Mouse (Mus musculus): ENCODE data around the gene Tph2.
"Not testable (repeated sequence)": the region's sequence is repeated elsewhere in the genome, so short reads cannot be mapped to it uniquely, and the experiment has no call there.

DNA sequence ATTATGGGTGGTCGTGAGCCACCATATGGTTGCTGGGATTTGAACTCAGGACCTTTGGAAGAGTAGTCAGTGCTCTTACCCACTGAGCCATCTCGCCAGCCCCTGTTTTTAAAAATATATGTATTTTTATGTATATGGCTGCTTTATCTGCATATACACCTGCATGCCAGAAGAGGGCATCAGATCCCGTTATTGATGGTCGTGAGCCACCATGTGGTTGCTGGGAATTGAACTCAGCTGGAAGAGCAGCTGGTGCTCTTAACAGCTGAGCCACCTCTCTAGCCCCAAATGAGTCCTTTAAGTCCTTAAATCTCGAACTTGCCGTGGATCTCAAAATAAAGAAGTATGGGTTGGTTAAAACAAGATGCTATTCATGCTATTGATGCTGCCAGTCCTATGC lies 6.8 kb downstream of the Tph2 start:
- not testable (repeated sequence) for TF ChIP-seq POLR2A (IDR thresholded peaks at IDR 0.05; ENCODE audit: low read depth, low read length); CTCF (IDR thresholded peaks at IDR 0.05; ENCODE audit: borderline replicate concordance, insufficient read depth, low read length)
